Mouse (Mus musculus): Measurements from ENCODE around the gene Myo10.
A peak's percentile ranks its signal among the peaks of the same experiment; 100 is the strongest.

Gene Myo10

DNA sequence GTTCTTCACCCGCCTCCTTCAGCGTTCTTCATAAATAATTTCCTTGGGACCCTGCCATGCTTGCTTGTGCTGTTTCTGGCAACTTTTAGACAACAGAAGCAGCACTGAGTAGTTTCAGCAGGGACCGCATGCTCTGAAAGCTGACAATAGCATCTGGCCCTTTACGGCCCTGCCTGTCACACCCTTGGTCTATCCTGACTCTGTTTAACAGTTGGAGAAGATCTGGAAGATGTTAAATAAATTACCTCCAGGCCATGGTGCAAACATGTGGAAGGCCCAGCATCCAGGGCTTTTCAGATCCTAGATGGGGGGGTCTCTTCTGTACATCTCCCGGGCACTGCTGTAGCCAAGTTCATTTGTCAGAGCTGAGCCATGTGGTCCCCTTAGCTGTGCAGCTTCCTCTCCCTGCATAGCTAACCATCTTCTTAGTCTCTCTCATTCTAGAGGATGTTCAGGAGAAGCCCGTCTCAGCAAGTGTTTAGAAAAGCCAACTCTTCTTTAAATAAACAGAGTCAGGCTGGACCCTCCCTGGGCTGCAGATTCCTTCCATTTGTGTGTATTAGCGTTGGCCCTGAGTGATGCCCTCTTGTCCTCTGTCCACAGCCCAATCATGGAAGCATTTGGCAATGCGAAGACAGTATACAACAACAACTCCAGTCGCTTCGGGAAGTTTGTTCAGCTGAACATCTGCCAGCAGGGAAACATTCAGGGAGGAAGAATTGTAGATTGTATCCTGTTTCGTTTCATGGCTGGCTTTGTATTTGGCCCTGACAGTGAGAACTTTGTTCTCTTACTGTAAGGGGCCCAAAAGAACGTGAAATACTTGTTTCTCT is 101.2 kb downstream of the Myo10 start:
- DNase-seq (ENCODE audit: low spot score in 2 of 2): no peak

DNA sequence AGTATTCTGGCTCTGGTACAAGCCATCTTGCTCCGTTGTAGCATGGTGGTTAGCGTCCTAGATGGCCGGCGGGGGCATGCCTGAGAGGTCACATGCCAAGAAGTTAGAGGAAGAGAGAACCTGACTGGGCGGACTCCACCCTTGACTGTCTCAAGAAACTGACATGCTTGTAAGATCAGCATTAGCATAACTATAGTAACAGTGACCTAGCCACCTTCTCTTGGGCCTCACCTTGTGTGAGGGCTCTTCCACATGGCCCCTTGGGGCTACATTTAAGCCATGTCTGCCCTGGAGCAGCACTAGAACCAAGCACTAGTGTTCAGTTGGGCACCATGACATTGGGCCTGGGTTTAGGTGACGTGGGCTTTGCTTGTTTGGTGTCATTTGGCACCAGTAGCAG is 102.2 kb downstream of the Myo10 start:
- no peak for DNase-seq (ENCODE audit: low spot score in 2 of 2)

DNA sequence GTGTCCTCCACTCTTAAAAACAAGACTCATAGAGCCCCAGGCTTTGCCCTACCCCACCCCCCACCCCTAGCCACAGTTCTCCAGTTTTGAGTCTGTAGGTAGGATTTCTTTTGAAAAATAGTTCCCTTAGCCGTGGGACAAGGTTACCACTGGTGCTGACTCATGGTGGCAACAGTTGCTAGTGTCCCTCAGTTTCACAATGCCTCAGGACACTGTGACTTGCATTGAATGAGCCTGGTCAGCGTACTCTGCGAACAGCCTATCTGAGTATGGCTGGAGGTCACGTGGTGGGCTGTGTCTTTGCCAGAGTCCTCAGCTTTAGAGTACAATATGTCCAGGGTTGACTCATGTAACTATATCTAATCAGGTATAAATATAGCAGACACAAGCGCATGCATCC is 104.5 kb downstream of the Myo10 start:
- no peak for DNase-seq (ENCODE audit: low spot score in 2 of 2)

DNA sequence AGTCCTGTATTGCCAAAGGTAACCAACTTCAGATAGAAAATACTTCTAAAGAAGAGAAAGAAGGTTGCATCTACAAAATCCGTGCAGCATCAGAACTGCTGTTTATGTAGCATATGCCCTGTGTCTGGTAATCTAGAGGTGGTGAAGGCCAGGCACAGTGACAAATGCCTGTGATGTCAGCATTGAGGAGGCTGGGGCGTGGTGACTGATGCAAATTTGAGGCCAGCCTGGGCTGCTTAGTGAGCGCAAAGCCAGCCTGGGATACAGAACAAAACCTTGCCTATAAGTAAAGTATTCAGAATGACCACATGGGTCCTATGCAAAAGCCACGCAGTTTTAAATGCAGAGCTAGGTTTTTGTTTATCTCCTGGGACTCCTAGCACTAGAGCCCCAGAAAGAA is 106.2 kb downstream of the Myo10 start:
- no peak for DNase-seq (ENCODE audit: low spot score in 2 of 2)

DNA sequence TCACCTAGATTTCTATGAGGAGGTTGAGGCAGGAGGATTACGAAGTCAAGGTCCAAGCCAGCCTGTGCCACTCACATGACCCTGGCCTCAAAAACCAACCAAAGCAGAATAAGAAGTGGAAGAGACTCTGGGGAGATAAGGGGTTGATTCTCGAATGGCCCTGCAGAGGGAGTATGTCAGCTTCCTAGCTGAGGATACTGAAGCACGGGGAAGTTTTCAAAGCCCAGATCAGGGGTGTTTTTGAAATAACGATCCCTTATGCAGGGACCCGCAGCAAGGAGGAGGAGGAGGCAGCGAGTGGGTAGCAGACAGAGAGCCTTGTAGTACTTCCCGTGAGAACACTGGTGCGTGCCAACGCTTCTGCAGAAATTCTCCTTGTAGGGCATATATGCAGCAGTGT is 108.7 kb downstream of the Myo10 start:
- DNase-seq (ENCODE audit: low spot score in 2 of 2): no peak

DNA sequence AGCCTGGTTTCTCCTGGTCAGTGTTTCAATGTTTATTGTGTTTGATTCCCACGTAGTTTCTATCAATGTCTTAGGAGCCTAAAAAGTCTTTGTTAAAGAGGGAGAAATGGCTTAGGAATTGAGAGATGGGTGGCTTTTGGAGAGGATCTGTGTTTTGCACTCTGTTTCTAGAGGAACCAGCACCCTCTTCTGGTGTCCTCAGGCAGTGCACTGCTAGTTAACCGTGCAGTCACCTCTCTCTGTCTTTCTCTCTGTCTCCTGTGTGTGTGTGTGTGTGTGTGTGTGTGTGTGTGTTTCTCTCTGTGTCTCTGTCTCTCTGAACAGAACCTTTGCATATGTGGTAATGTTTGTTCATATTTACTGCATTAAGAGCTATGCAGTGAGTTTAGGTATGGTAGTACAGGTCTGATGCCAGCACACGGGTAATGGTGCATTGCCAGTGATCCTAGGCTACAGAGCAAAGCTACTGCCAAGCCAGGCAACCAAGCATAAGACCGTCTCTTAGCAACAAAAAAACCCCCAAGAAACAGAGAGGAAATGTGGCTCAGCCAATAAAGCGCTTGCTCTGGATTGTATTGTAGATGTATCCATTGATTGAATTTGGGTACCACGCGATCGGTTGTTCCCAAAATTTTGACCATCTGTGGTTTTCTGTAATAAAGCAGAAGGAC is 110.6 kb downstream of the Myo10 start:
- DNase-seq (ENCODE audit: low spot score in 2 of 2): no peak

DNA sequence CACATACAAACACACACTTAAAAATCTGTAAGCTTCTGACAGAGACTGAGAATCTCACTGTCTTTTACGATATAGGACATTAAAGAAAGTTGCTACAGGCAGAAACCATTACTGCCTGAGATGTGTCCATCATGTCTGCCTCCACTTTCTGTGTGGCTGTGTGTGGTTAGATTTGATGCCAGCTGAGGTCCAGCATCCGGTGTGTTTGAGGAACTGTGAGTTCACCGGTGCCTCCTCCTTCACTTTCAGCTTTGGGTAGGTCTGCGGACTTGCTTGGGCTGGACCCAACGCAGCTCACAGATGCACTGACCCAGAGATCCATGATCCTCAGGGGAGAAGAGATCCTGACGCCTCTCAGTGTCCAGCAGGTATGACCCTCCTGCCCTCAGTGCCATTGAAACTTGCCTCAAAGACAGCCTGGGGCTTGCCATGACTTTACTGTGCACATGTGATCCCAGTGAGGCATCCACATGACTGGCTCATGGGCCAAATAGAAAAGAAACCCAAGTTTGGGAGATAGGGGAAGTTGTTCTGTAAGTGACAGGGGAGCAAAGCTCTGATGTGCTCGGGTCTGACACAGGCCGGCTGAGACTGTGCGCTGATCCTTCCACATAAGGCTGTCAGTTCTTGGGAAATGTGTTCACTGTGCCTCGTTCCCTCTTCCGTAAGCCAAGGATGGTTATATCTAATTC is 111.6 kb downstream of the Myo10 start:
- DNase-seq (ENCODE audit: low spot score in 2 of 2): peak in 1 of 2 experiments; percentile 19

DNA sequence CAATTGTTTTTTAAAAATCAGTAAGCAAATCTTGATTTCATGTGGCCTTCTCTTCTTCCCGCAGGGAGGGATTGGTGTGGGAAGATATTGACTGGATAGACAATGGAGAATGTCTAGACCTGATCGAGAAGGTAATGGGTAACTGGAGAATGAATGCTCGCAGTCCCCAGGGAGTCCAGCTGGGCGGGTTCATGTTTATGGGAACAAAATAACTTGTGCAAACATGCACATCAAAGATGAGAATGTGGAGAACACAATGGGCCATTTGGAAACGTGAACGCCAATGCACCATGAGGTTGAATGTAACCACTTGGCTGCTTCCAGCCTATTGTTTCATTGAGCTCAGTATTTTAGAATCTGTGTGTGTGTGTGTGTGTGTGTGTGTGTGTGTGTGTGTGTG is 114.2 kb downstream of the Myo10 start:
- no peak for DNase-seq (ENCODE audit: low spot score in 2 of 2)

DNA sequence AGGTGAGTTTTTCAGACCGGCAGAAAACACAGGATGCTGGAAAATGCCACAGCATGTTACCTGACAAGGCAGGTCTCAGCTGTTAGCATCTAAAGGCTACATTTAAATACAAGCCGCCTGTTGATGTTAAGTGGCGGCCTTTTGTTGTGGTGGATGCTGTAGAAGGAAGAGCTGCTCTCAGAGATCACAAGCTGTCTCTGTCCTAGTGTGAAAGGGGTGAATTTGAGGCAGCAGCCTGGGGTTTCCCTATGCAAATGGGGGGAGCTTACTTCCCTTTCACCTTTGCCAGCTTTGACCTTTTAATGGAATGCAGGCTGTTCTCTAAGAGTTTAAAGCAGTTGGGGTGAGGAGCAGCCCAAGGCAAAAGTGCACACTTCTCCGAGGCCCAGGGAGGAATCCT is 117.9 kb downstream of the Myo10 start:
- no peak for DNase-seq (ENCODE audit: low spot score in 2 of 2)

DNA sequence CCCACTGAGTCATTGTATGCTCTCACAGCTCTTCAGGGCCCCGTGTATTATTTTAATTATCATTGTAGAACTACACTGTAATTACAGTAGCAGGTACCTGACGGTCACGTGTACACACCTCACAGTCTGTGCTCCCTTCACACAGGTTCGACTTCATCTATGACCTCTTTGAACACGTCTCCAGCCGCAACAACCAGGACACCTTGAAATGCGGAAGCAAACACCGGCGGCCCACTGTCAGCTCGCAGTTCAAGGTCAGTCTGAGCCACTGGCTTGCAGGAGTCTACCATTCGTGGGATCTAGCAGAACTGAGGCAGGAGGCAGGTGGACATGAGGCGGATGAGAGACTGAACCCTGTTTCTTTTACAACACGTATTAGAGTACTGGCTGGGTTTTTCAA is 119.9 kb downstream of the Myo10 start:
- DNase-seq (ENCODE audit: low spot score in 2 of 2): no peak

DNA sequence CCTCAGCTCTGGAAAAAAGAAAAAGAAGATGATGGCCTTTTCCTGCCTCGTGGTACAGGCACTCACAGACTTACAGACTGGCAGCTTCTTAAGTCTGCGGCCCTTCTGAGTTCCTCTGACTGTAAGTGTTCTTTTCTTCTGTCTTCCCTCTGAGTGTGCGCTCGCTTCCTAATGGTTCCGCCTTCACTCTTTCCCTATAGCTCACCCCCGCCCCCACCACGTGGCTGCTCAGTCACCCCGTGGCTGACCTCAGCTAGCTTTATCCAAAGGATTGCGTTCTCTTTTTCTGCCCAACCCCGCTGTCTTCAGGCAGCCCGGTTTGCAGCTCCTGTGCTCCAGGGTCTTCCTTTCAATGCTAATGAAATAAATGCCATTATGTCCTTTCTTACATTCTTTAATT is 129.2 kb downstream of the Myo10 start:
- no peak for DNase-seq (ENCODE audit: low spot score in 2 of 2)

DNA sequence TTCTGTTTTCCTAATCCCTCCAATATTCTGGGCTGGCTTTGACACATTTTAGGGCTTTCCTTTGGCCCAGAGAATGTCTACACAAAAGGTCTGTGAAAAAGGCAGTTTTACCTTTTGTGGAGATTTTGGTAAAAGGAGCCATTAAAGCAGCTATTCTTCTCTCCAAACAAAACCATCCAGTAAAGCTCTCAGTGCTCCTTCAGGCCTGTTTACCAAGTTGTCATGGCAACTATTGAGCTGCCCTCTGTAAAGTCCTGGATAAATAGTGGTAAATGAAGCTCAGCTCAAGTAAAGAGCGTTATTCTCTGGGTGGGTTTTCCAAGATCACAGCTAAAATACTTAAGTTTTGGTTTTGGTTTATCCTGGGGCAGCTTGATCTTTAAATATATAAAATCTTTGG is 130.3 kb downstream of the Myo10 start:
- DNase-seq (ENCODE audit: low spot score in 2 of 2): no peak

DNA sequence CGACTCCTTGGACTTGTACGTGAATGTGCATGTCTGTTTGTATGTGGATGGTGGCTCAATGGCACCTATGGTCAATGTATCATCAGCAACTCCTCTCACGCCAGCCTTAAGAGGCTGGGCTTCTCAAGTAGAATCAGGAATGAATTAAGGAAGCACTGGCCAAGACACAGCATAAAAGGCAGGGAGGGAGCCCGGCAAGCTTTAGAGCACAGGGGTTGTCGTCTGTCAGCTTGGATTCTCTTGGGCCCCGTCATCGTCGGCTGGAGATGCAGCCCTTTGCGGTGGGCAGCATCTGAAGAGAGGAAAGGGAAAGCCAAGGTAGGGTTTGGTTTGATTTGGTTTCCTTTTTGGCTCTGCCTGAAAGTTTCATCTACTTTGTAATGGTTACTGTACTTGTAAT is 130.7 kb downstream of the Myo10 start:
- no peak for DNase-seq (ENCODE audit: low spot score in 2 of 2)

DNA sequence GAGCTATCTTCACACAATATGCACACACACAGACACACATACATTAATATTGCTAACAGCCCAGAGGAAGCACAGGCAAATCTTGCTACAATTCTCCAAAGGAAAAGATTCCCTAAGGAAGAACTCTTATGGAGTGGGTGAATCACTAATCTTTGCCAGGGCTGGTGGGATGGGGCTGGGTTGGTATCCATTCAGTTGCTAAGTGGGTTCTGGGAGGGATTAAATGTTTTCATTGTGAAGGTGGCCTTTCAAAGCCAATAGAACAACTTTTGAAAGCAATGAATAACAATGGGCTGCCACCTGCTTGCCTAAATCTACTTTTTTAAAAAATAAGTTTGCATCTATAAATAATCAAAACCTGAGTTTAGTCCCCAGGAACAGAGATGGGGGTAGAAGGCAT is 131.6 kb downstream of the Myo10 start:
- no peak for DNase-seq (ENCODE audit: low spot score in 2 of 2)

DNA sequence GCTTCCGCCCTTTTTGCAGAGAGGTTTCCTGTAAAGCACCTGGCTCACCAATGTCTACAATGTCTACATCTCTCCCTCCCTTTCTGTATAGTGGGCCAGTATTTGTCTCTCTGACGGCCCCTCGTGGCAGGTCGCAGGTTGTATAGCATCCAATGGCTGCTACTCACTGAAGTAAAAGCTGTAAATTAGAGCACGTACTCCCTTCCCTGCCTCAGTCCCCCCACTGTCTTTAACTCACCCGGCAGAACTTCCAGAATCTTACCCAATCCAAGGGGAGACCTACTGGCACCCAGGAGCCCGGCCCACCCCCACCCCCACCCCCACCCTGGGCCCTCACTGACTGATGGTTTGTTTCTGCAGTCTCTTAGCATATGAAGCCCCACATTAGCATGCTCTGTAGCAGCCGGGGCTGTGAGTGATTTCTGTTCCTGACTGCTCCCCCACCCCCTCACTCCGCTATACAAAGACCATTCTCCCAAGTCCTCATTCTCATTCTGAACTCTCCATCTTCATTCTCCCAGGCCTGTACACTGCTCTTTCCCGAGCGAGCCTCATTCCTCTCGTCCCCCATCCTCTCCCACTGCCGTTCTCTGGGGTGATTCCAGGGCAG is 132.1 kb downstream of the Myo10 start:
- no peak for DNase-seq (ENCODE audit: low spot score in 2 of 2)

DNA sequence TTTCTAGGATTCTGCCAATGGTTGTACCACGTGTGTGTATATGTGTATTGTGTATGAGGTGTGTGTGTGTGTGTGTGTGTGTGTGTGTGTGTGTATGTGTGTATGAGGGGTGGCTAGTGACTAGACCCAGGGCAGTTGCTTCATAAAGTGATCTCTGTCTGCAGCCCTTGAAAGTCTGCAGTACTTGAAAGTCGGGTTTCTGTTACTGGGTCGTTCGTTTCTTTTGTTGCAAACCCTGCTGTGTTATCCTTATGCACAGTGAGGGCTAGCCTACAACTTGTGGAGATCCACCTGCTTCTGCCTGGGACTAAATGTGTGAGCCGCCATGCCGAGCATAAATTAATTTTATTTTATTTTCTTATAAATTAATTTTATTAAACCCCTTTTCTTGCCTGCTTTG is 133.2 kb downstream of the Myo10 start:
- no peak for DNase-seq (ENCODE audit: low spot score in 2 of 2)

DNA sequence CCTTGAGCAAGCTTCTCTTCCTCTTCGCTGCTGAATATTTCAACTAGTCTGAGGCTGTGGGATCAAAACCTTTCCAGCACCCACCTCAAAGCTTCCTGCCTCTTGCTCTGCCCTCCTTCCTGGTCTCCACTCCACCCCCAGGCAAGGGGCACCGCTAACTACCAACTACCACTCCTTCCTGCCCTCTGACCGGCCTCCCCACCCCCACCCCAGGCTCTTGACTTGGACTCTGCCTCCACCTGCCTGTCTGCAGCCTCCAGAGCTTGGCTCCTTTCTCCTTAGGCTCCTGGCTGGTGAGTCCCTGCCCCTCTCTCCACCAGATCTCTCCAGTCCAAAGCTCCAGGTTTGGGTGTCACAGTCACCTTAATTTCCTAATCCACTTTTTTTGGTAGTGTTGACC is 133.7 kb downstream of the Myo10 start:
- no peak for DNase-seq (ENCODE audit: low spot score in 2 of 2)

DNA sequence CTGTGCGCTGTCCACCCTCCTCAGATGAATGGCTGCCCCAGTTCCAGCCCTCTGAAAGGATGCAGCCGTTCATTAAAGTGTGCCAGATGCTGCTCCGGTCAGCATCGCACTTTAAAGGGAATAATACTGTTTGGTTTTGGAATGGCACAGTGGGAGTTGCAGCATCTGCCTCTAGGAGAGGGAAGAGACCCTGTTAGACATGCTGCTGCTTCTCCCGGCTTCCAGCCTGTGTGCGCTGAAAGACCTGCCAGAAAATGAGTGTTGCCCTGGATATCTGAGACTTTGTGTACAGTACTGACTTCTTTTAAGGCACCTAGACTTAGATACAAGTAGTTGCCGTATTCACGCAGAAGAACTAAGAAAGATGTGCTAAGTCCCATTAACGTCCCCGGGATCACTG is 135.7 kb downstream of the Myo10 start:
- no peak for DNase-seq (ENCODE audit: low spot score in 2 of 2)

DNA sequence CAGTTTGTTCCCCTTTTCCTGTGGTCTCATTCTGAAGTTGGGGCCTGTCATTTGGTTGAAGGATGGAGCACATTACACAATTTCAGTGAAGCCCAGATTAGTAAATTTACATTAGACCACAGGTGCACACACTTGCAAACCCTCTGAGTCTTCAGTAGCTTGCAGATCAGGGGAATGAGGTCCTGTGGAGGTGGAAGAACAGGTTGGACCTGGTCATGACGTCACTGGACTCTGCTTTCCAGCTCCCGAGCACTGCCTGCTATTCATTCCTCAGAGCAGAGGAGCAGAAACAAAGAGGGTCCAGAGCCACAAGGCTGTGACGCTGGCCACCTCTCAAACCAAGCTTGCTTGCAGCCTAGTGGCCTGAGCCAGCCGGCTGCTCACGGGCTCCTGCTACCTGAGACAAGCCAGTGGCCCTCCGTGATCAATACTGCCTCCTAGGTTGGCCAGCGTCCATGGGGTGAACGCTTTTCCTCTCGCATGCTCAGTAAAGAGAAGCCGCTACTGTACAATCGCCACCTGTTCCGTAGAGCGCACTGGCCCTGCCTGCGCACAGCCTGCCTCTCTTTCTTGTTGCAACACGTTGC is 136.3 kb downstream of the Myo10 start:
- DNase-seq (ENCODE audit: low spot score in 2 of 2): no peak

DNA sequence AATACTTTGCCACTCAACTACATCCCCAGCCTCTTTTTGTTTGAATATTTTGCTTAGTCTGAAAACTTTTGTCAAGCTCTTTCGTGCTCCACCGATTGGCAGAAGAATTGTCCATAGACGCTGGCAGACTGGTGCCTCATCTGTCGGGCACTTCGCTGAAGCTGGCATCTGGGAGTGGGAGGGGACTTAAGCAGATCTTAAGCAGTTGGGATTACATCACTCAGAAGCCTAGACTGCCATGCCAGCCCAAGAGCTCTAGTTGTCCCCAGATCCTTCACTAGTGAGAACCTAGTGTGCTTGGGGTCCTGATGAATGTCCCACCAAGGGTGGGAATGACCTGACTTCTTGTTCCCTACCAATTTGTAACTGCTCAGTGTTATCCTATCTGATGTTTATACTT is 138.0 kb downstream of the Myo10 start:
- DNase-seq (ENCODE audit: low spot score in 2 of 2): no peak

DNA sequence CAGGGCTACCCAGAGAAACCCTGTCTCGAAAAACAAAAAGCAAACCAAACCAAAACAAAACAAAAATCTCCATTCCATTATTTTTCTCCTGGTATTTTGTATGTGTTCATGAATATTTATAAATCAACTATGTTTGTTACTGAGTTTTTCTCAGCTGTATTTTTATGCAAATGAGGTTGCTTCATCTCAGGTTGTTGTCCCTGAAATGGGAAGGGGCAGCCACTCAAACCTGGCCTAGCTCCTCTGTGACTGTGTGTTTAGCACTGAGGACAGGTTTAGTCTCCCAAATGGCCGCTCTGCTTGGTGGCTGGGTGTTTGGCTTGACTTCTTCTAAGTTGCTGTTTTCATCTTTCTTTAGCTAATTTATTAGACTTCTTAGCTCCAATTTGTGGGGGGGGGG is 138.7 kb downstream of the Myo10 start:
- DNase-seq (ENCODE audit: low spot score in 2 of 2): no peak

DNA sequence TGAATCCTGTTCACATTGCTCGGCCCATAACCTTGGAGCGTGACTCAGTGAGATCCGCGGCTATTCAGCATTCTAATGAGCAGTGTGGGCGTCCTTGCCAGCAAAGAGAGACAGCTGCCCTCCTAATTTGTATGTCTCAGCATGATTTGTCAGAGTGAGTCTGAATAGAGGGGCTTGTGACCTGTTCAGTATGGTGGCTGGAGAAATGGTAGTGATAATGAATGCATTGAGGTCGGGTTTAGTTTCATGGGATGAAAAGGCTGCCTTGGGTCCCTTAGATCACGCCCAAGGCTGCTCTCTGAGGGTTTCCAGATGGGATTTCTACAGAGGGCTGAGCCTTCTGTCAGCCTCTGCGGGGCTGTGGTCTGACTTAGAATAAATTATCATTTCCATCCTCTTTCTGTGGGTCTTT is 139.5 kb downstream of the Myo10 start:
- DNase-seq (ENCODE audit: low spot score in 2 of 2): no peak

All from natural killer cell, adult 2 months (primary cell).